Mouse (Mus musculus): ENCODE data around the gene Fam214a. TPM values are rescaled to one million over a fixed set of nuclear protein-coding genes. Genes with fewer than 3 reads are reported as not detected.

The Fam214a gene
- polyA plus RNA-seq, 1 experiment from 2014 or later: 12.0 TPM

GRCm38 (mm10) chr9:75040566-75040965 lies 87.9 kb downstream of the Fam214a start:
- peaks cover 16% of the 10 kb centered on the region for H3K4me1 ChIP-seq
- no peaks in the 10 kb centered on the region for H3K27me3 ChIP-seq
- no peak overlapping the region for H3K27ac ChIP-seq
- no peak overlapping the region for H3K4me3 ChIP-seq
- no peaks in the 10 kb centered on the region for H3K9me3 ChIP-seq
- H3K4me2 ChIP-seq: no peak overlapping the region
- H3K9ac ChIP-seq: no peak overlapping the region
- H3K36me3 ChIP-seq: peaks cover 4% of the 10 kb centered on the region; the same call in 1 of the 2 replicates
- 80% methylated on average over 2 of the region's 2 CpGs for WGBS
- no peak for ATAC-seq (ENCODE audit: borderline replicate concordance, extremely low read depth, low FRiP score, low TSS enrichment)

GRCm38 (mm10) chr9:75041840-75042525 lies 89.3 kb downstream of the Fam214a start:
- no peak for ATAC-seq (ENCODE audit: borderline replicate concordance, extremely low read depth, low FRiP score, low TSS enrichment)
- Histone ChIP-seq H3K36me3 (peaks cover 4% of the 10 kb centered on the region; the same call in 1 of the 2 replicates), H3K9me3 (no peaks in the 10 kb centered on the region), H3K4me1 (peaks cover 16% of the 10 kb centered on the region), H3K27ac (no peak overlapping the region), H3K4me3 (no peak overlapping the region), H3K4me2 (no peak overlapping the region), H3K9ac (no peak overlapping the region), H3K27me3 (no peaks in the 10 kb centered on the region)
- WGBS: 75% methylated on average over 2 of the region's 2 CpGs

- no peaks in the 10 kb centered on the region for H3K9me3 ChIP-seq
- ATAC-seq (ENCODE audit: borderline replicate concordance, extremely low read depth, low FRiP score, low TSS enrichment): no peak
- no peak overlapping the region for H3K9ac ChIP-seq
- 80% methylated on average over 2 of the region's 2 CpGs for WGBS
- no peak overlapping the region for H3K27ac ChIP-seq
- peaks cover 6% of the 10 kb centered on the region; the same call in 1 of the 2 replicates for H3K36me3 ChIP-seq
- H3K4me2 ChIP-seq: no peak overlapping the region
- no peak overlapping the region for H3K4me3 ChIP-seq
- H3K27me3 ChIP-seq: no peaks in the 10 kb centered on the region
- peaks cover 16% of the 10 kb centered on the region for H3K4me1 ChIP-seq
These were observed 90.5 kb downstream of the Fam214a start for GRCm38 (mm10) chr9:75043191-75043590.

DNA sequence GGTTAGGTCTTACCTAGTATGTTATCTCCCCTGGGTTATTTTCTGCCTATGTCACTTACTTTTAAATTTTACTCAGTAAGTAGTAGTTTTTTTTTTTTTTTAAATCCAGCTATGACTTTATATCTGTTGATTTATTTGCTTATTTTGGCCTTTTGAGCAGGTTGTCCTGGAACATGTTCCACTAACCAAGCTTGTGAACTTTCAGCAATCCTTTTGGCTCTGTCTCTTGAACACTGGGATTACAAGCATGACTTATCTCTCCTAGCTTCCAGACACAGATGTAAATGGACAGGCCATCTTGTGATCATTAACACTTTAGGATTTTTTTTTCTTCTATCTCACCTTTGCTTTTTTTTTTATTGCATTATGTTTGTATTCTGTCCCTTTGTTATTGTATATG lies 94.4 kb downstream of the Fam214a start:
- Histone ChIP-seq H3K4me2 (no peak overlapping the region), H3K36me3 (peaks cover 6% of the 10 kb centered on the region; the same call in 1 of the 2 replicates), H3K27me3 (no peaks in the 10 kb centered on the region), H3K27ac (no peak overlapping the region), H3K4me3 (no peak overlapping the region), H3K9ac (no peak overlapping the region), H3K9me3 (no peaks in the 10 kb centered on the region), H3K4me1 (peaks cover 9% of the 10 kb centered on the region)
- no peak for ATAC-seq (ENCODE audit: borderline replicate concordance, extremely low read depth, low FRiP score, low TSS enrichment)

DNA sequence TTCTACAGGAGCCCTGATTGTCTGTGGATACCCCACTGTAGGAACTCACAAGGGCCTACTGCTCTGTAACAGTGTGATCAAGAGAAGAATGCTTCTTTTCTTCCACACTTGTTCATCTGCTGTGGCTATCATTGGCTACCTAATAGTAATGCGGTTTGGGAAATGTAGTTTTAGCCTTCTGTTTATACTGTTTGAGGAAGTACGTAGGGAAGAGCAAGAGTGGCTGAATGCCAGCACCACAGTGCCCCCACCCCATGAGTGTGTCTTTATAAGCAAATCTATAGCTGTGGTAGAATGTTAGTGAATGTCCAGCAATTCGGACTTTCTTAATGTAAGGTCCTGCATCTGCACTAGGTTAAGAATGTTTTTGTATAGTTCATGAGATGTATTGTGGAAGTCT lies 96.4 kb downstream of the Fam214a start:
- Histone ChIP-seq H3K27me3 (no peaks in the 10 kb centered on the region), H3K4me2 (no peak overlapping the region), H3K36me3 (peaks cover 2% of the 10 kb centered on the region; the same call in 1 of the 2 replicates), H3K9ac (no peak overlapping the region), H3K27ac (no peak overlapping the region), H3K9me3 (no peaks in the 10 kb centered on the region), H3K4me3 (no peak overlapping the region), H3K4me1 (peaks cover 9% of the 10 kb centered on the region)
- WGBS: 44% methylated on average over 3 of the region's 3 CpGs
- no peak for ATAC-seq (ENCODE audit: borderline replicate concordance, extremely low read depth, low FRiP score, low TSS enrichment)

DNA sequence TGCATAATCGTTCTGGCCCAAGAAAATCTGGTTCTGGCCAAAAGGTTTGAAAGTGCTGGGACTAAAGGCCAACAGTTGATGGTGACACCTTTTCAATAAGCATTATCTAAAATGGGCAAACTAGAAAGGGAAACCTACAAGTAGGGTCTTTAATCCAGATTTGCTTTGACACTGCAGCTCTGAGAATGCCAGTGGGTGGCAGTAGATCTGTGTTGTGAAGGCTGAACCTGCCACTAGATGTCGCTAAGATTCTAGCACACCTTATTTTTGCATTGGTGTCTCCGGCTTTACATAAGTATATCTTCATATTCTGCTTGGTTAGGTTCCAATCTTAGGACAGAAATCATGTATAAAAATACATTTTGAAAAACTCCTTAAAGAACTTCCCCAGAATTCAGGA lies 97.3 kb downstream of the Fam214a start:
- H3K9me3 ChIP-seq: no peaks in the 10 kb centered on the region
- ATAC-seq (ENCODE audit: borderline replicate concordance, extremely low read depth, low FRiP score, low TSS enrichment): no peak
- 24% methylated on average over 3 of the region's 3 CpGs for WGBS

DNA sequence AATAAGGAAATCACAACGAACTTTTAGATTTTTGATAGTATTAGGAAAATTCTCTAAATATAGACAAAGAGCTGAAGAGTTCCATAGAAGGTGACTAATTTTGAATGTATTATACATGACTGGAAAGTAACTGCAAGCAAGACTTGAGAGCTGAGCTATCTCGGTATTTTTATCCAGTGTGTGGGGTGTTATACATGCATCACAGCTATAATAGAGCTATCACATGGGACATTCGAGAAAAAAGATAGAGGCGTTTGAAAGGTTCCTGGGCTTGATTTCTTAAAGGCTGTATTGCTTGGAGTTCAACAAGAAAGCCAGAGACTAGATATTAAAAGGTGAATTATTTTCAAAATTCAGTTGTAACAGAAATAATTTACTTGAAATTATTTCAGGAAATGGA lies 99.2 kb downstream of the Fam214a start:
- Histone ChIP-seq H3K4me1 (peaks cover 9% of the 10 kb centered on the region), H3K27me3 (no peaks in the 10 kb centered on the region), H3K9me3 (no peaks in the 10 kb centered on the region), H3K4me2 (no peak overlapping the region), H3K36me3 (peaks cover 8% of the 10 kb centered on the region), H3K9ac (no peak overlapping the region), H3K4me3 (no peak overlapping the region), H3K27ac (no peak overlapping the region)
- WGBS: 78% methylated on average over 4 of the region's 4 CpGs
- ATAC-seq (ENCODE audit: borderline replicate concordance, extremely low read depth, low FRiP score, low TSS enrichment): no peak

More for the DNA sequence above, 97.3 kb downstream of the Fam214a start:
- no peak overlapping the region for H3K27ac ChIP-seq
- peaks cover 2% of the 10 kb centered on the region; the same call in 1 of the 2 replicates for H3K36me3 ChIP-seq
- no peak overlapping the region for H3K4me2 ChIP-seq
- H3K4me3 ChIP-seq: no peak overlapping the region
- peaks cover 9% of the 10 kb centered on the region for H3K4me1 ChIP-seq
- H3K27me3 ChIP-seq: no peaks in the 10 kb centered on the region
- H3K9ac ChIP-seq: no peak overlapping the region

- WGBS: 83% methylated on average over 5 of the region's 5 CpGs
- peaks cover 26% of the 10 kb centered on the region for H3K36me3 ChIP-seq
- no peaks in the 10 kb centered on the region for H3K27me3 ChIP-seq
- no peak for ATAC-seq (ENCODE audit: borderline replicate concordance, extremely low read depth, low FRiP score, low TSS enrichment)
- no peak overlapping the region for H3K27ac ChIP-seq
- no peaks in the 10 kb centered on the region for H3K4me1 ChIP-seq
- no peaks in the 10 kb centered on the region for H3K9me3 ChIP-seq
- no peak overlapping the region for H3K4me3 ChIP-seq
- H3K4me2 ChIP-seq: no peak overlapping the region
- H3K9ac ChIP-seq: no peak overlapping the region
These were observed 102.4 kb downstream of the Fam214a start for GRCm38 (mm10) chr9:75055046-75055445.

DNA sequence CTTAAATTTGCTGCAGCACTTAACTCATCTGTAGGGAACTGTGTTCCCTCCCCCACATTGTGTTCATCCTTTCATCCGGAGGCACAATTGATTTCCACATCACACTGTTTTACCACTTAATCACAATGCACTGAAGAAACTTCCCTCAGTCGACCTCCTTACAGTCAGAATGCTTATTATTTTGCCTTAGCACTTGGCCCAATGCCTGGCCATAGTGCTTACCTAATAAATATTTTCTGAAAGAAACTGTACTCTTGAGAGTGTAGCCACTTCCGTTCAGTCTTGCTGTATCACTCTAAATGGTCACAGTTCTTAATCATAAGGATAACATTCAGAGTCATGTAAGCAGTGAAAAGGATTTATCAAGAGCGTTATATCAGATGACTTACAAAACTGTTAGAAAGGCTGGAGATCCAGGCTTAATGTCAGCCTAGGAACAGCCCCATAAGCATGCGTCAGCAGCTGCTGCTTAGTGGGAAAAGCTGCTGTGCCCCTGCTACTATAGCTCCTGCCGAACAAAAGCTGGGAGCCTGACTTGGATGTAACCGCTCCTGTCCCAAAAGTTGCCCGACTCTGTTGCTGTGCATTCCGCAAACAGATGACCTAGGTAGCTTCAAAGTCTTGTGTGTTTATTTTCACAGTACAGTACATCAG lies 112.1 kb downstream of the Fam214a start:
- Histone ChIP-seq H3K4me3 (no peak overlapping the region), H3K4me2 (no peak overlapping the region), H3K9me3 (no peaks in the 10 kb centered on the region), H3K4me1 (peaks cover 7% of the 10 kb centered on the region; the same call in 1 of the 2 replicates), H3K9ac (no peak overlapping the region), H3K27me3 (no peaks in the 10 kb centered on the region), H3K36me3 (peaks cover 1% of the 10 kb centered on the region; the same call in 1 of the 2 replicates), H3K27ac (no peak overlapping the region)
- ATAC-seq (ENCODE audit: borderline replicate concordance, extremely low read depth, low FRiP score, low TSS enrichment): no peak
- 46% methylated on average over 9 of the region's 9 CpGs for WGBS

DNA sequence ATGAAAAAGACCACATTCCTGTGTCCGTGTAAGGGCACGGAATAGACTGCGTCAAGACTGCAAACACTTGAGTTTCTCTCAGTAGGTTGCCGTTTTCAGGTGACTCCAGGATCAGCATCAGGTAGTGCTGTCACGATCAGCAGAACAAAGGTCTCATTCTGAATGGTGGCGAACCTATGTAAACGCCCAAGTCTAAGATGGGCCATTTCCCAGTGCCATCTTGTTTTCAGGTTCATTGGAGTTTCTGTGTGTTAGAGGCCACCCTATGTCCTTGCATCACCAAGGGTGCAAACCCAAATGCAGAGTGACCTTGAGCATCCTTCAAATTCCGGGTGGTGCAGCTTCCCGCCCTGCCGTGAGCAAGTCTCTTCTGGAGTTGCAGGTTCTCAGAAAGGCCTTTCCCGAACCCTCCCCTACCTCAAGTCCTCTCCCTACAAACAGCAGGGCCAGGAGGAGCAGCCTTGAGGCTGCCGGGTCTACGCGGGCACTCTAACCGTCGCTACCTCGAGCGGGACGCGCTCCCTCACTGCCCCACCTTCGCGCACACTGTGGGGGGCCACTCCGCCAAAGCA lies 117.9 kb downstream of the Fam214a start, which contains the start of gene Myo5a:
Myo5a (plus strand) TSS at position 559 of the 572 bp plus-strand sequence.
- H3K36me3 ChIP-seq: no peaks in the 10 kb centered on the region
- H3K9me3 ChIP-seq: no peaks in the 10 kb centered on the region
- ATAC-seq (ENCODE audit: borderline replicate concordance, extremely low read depth, low FRiP score, low TSS enrichment): no peak; the same call in 1 of the 2 replicates
- H3K4me1 ChIP-seq: peaks cover 15% of the 10 kb centered on the region; the same call in 1 of the 2 replicates
- peak within 1 kb of the TSS; percentile 94 for H3K4me2 ChIP-seq
- peak within 1 kb of the TSS; percentile 82 for H3K4me3 ChIP-seq
- peak within 1 kb of the TSS; percentile 82 for H3K9ac ChIP-seq
- peak within 1 kb of the TSS; percentile 84 for H3K27ac ChIP-seq
- no peaks in the 10 kb centered on the region for H3K27me3 ChIP-seq
- WGBS: 17% methylated on average over 23 of the region's 23 CpGs

- Histone ChIP-seq H3K27me3 (no peaks in the 10 kb centered on the region), H3K9me3 (no peaks in the 10 kb centered on the region), H3K4me1 (peaks cover 15% of the 10 kb centered on the region; the same call in 1 of the 2 replicates), H3K4me2 (peak overlapping the region; percentile 94), H3K27ac (peak overlapping the region; percentile 84), H3K36me3 (no peaks in the 10 kb centered on the region), H3K9ac (peak overlapping the region; percentile 82), H3K4me3 (peak overlapping the region; percentile 82)
- peak; percentile 98 for ATAC-seq (ENCODE audit: borderline replicate concordance, extremely low read depth, low FRiP score, low TSS enrichment)
- under 1% methylated on average over 69 of the region's 92 CpGs for WGBS
These were observed 118.5 kb downstream of the Fam214a start for GRCm38 (mm10) chr9:75071029-75071705.
